Mouse (Mus musculus) erythroblast, adult 5-6 weeks (primary cell): ENCODE results near the gene Gm21860. TPM values are rescaled to one million over a fixed set of nuclear protein-coding genes. Genes with fewer than 3 reads are reported as not detected.
"Not testable (repeated sequence)": the region's sequence is repeated elsewhere in the genome, so short reads cannot be mapped to it uniquely, and the experiment has no call there.

Experiments
- ATAC-seq: replicated peaks from 2 replicates; pipeline ENCODE4 v1.8.0; 2016; ENCODE audit warnings: moderate number of reproducible peaks, mild to moderate bottlenecking, moderate TSS enrichment, inconsistent platforms; ENCODE audit not compliant: poor library complexity, low FRiP score, severe bottlenecking
- total RNA-seq, 2 experiments: library from RNA; stranded (forward) in 1 of 2; stranded (reverse) in 1 of 2; fragments of 150-400 nt in 1 of 2; fragments of 200-764, 138-1000 nt in 1 of 2; gene quantifications; 2 replicates each; pipeline versions ENCODE4 v1.2.3 to v1.2.4; 2015 to 2017; ENCODE audit warnings: low replicate concordance in 2 of 2

Gm21860 gene
- total RNA-seq, 2 experiments from 2014 or later, result not detected

- ATAC-seq, result not testable (repeated sequence)
These were observed 20.3 kb downstream of the Gm21860 start for GRCm38 (mm10) chrY:90734334-90734696.

GRCm38 (mm10) chrY:90733656-90734333, 20.8 kb downstream of the Gm21860 start:
- ATAC-seq, result not testable (repeated sequence)

- ATAC-seq, result peak; percentile 60
These were observed 22.5 kb downstream of the Gm21860 start for GRCm38 (mm10) chrY:90732101-90732542.

GRCm38 (mm10) chrY:90731593-90731955, 23.0 kb downstream of the Gm21860 start:
- ATAC-seq, result not testable (repeated sequence)

- ATAC-seq, result 0 out of 2 replicates have a peak, but pooled peaks have one; percentile 61
These were observed 23.6 kb downstream of the Gm21860 start for GRCm38 (mm10) chrY:90730908-90731592.

- ATAC-seq, result not testable (repeated sequence)
These were observed 24.8 kb downstream of the Gm21860 start for GRCm38 (mm10) chrY:90729816-90730303.

- peak; percentile 76 for ATAC-seq
These were observed 25.7 kb downstream of the Gm21860 start for GRCm38 (mm10) chrY:90728905-90729256.

GRCm38 (mm10) chrY:90728251-90728904, 26.2 kb downstream of the Gm21860 start:
- not testable (repeated sequence) for ATAC-seq

GRCm38 (mm10) chrY:90727121-90727908, 27.3 kb downstream of the Gm21860 start:
- 0 out of 2 replicates have a peak, but pooled peaks have one; percentile 53 for ATAC-seq

GRCm38 (mm10) chrY:90725701-90726451, 28.7 kb downstream of the Gm21860 start:
- ATAC-seq, result 0 out of 2 replicates have a peak, but pooled peaks have one; percentile 47

- ATAC-seq, result not testable (repeated sequence)
These were observed 29.5 kb downstream of the Gm21860 start for GRCm38 (mm10) chrY:90725166-90725565.

GRCm38 (mm10) chrY:90724014-90724709, 30.5 kb downstream of the Gm21860 start:
- 0 out of 2 replicates have a peak, but pooled peaks have one; percentile 45 for ATAC-seq

- ATAC-seq, result peak; percentile 66; the same call in 1 of the 2 replicates
These were observed 31.2 kb downstream of the Gm21860 start for GRCm38 (mm10) chrY:90723336-90723987.

GRCm38 (mm10) chrY:90720505-90720904, 34.1 kb downstream of the Gm21860 start:
- not testable (repeated sequence) for ATAC-seq

GRCm38 (mm10) chrY:90719403-90720232, 35.0 kb downstream of the Gm21860 start:
- not testable (repeated sequence) for ATAC-seq

GRCm38 (mm10) chrY:90718583-90719402, 35.8 kb downstream of the Gm21860 start:
- ATAC-seq, result peak; percentile 96
